In genomic region chr9:117085706-117086105, GRCm38 (mm10) we compare ENCODE assay signal across 21 mouse cellular contexts.
DNase-seq lines count a peak whose midpoint lies in the region; ATAC-seq lines count a peak whose summit lies in the region.
"Had no signal": no experiment of that assay in that cellular context is flagged by ENCODE, and none has a peak within 500 bp of the region (broad histone marks: within the 10 kb centered on the region; RNA-seq: fewer than 3 reads in every experiment).

No protein-coding gene starts in this region.

- H3K27ac ChIP-seq in heart, embryonic 12.5 days (ENCODE audit: poor library complexity, severe bottlenecking) = no peak overlapping the region
- H3K27ac ChIP-seq in heart, embryonic 10.5 days = no peak overlapping the region
- H3K27ac ChIP-seq in neural tube, embryonic 13.5 days (replicated peaks) = peak overlapping the region; percentile 10

- peaks cover 1% of the 10 kb centered on the region; the same call in 1 of the 2 replicates for H3K36me3 ChIP-seq in heart, embryonic 12.5 days
- peaks cover 4% of the 10 kb centered on the region; the same call in 1 of the 2 replicates for H3K36me3 ChIP-seq in heart, embryonic 10.5 days
- no peaks in the 10 kb centered on the region for H3K36me3 ChIP-seq in neural tube, embryonic 13.5 days
- H3K36me3 ChIP-seq: G1E had no signal

- no peak overlapping the region for H3K4me2 ChIP-seq in heart, embryonic 12.5 days
- H3K4me2 ChIP-seq in neural tube, embryonic 13.5 days = no peak overlapping the region

- H3K4me1 ChIP-seq in heart, embryonic 12.5 days (replicated peaks) = no peaks in the 10 kb centered on the region
- no peaks in the 10 kb centered on the region for H3K4me1 ChIP-seq in heart, embryonic 10.5 days
- H3K4me1 ChIP-seq in neural tube, embryonic 13.5 days (replicated peaks) = peaks cover 30% of the 10 kb centered on the region

- intact Hi-C loops in heart, postnatal 10 days (cut with DNase I) = no loop called here

- no peak for ATAC-seq in heart, embryonic 12.5 days (ENCODE audit: insufficient number of reproducible peaks, low FRiP score)
- no peak for ATAC-seq in neural tube, embryonic 13.5 days (ENCODE audit: low read depth)
- ATAC-seq: activated CD4-positive, CD25-positive, alpha-beta regulatory T cell, adult 4 months; CD4-positive, CD25-positive, alpha-beta regulatory T cell, adult 4 months; Patski had no signal

- H3K9me3 ChIP-seq in heart, embryonic 12.5 days (replicated peaks) = no peaks in the 10 kb centered on the region
- H3K9me3 ChIP-seq in heart, embryonic 10.5 days = no peaks in the 10 kb centered on the region
- H3K9me3 ChIP-seq in neural tube, embryonic 13.5 days = no peaks in the 10 kb centered on the region

- peak; percentile 71 for DNase-seq in heart, adult 11 months
- peak; percentile 64 for DNase-seq in heart, embryonic 10.5 days (ENCODE audit: low spot score)
- no peak for DNase-seq in heart, postnatal 10 days
- no peak for DNase-seq in neural tube, embryonic 10.5 days (ENCODE audit: extremely low spot score, low spot score)
- DNase-seq: adrenal gland, adult 2 months; adrenal gland, adult 8-10 months; adrenal gland, postnatal 10 days; adrenal gland, postnatal 14 days; adrenal gland, postnatal 25 days; adrenal gland, postnatal 36 days; B cell, adult 2 months; cerebellum, adult 11 months; cerebellum, adult 11-12 months; cerebellum, adult 18-20 months had no signal

- no peak overlapping the region for H3K9ac ChIP-seq in heart, embryonic 12.5 days
- no peak overlapping the region for H3K9ac ChIP-seq in neural tube, embryonic 13.5 days

- H3K4me3 ChIP-seq in heart, embryonic 12.5 days = no peak overlapping the region
- no peak overlapping the region for H3K4me3 ChIP-seq in heart, embryonic 10.5 days
- H3K4me3 ChIP-seq in neural tube, embryonic 13.5 days = no peak overlapping the region

- WGBS in heart, embryonic 12.5 days = 87% methylated on average over 9 of the region's 9 CpGs
- WGBS in heart, embryonic 10.5 days = 80% methylated on average over 9 of the region's 9 CpGs
- 87% methylated on average over 9 of the region's 9 CpGs for WGBS in neural tube, embryonic 13.5 days

- no peaks in the 10 kb centered on the region for H3K27me3 ChIP-seq in heart, embryonic 12.5 days (replicated peaks)
- H3K27me3 ChIP-seq in heart, embryonic 10.5 days (ENCODE audit: insufficient read depth, poor library complexity, severe bottlenecking) = no peaks in the 10 kb centered on the region
- H3K27me3 ChIP-seq in neural tube, embryonic 13.5 days = no peaks in the 10 kb centered on the region
- H3K27me3 ChIP-seq: CH12.LX, Patski had no signal

Comparison
In these comparisons a context has a peak if more than half of its experiments do, and no peak if none do; other contexts are left out.
1. DNase-seq: peak in heart, adult 11 months (single experiment) and heart, embryonic 10.5 days (single experiment); none in heart, postnatal 10 days (0 of 2) and neural tube, embryonic 10.5 days (single experiment).